Mouse (Mus musculus) thymus, adult 2 months (tissue): ENCODE data around the gene Rnf215.

Experiments
- CTCF ChIP-seq: fragments of 200-500 bp; IDR thresholded peaks from 2 replicates; pipeline ENCODE4 v1.5.1; 2012; ENCODE audit warnings: mild to moderate bottlenecking, control low read depth, low read length, moderate library complexity, borderline replicate concordance; ENCODE audit not compliant: control insufficient read depth, poor library complexity, insufficient read depth; ENCODE audit errors: extremely low read depth
- POLR2A ChIP-seq: fragments of 200-500 bp; IDR thresholded peaks from 2 replicates; pipeline ENCODE4 v1.6.1; 2012; ENCODE audit warnings: mild to moderate bottlenecking, low read length, control low read depth, moderate library complexity; ENCODE audit not compliant: control insufficient read depth, poor library complexity, insufficient read depth; ENCODE audit errors: extremely low read depth

DNA sequence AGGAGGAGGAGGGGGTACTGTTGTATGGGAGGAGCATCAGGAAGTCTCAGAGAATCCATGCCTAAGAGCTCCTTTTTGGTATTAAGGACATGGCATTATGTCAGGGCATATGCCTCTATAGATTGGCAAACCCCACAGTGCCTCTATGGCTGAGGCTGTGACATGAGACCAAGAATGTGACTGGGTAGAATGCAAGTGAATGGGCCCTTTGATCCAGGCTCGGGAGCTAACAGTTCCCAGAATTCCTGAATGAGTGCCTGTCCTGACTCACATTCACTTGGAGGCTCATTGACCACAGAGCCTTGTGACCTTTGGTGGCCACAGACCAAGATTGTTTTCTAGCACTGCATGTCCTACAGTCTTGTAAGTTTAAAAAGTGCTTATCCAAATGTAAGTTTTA lies 47.1 kb downstream of the Rnf215 start:
- no peak for TF ChIP-seq POLR2A
- no peak for TF ChIP-seq CTCF
